Mouse (Mus musculus): ENCODE data around the gene Gm2974.
"Not testable (repeated sequence)": the region's sequence is repeated elsewhere in the genome, so short reads cannot be mapped to it uniquely, and the experiment has no call there.

Gm2974 gene

GRCm38 (mm10) chr14:4182491-4183210 is at the start of gene Gm2974:
Gm2974 (plus strand) TSS chr14:4182576.
- peak in 1 of 2 experiments; percentile 10 for DNase-seq

- DNase-seq = peak in 1 of 2 experiments; percentile 0
Observed at GRCm38 (mm10) chr14:4141646-4142045, 40.7 kb upstream of the Gm2974 start.

DNA sequence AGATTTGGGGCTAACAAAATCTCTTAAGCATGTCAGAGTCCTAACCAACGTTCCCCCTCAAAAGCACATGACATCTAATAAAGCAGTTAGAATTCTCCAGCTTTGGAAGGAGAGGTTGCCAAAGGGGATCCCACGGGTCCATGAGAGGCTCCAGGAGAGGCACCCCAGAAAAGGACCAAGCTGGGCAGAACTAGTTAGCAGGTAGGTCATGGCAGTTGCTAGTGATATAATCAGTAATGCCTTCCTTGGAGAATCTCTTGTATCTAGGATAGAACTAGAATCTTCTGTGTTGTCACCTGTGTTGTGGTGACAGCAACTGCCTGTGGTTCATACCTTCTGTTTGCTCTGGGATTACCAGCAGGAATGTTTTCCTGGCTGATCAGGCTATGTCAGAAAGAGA is 17.6 kb upstream of the Gm2974 start, which contains the start of gene Gm3127:
Gene Gm3127, plus strand, starts transcription at position 301 of the 400 bp plus-strand sequence.
- not testable (repeated sequence) for DNase-seq

GRCm38 (mm10) chr14:4182030-4182429 is 346 bp upstream of the Gm2974 start:
- DNase-seq = not testable (repeated sequence)

DNA sequence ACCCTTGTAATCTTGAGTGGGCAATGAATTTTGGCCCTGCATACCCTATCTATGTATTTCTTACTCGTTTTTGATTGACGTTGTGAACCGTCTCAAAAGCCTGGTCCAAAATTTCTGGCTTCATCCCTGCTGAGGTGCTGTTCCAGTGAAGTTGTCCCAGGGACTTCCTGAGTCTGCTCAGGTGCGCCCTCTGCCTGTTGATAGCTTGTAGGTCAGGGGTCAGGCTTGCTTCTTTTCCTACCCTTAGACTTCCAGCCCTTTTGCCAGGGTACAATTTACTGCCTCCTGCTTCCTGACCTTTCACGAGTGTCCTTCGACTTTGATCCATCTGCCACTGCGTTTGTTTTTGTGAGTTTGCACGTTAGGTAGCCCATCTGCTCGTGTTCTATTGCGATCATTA is 999 bp downstream of the Gm2974 start:
- peak in 1 of 2 experiments; percentile 3 for DNase-seq

- DNase-seq = not testable (repeated sequence)
Observed at GRCm38 (mm10) chr14:4249331-4249730, 67.0 kb downstream of the Gm2974 start, which contains the start of gene Gm3138. Gm3138 (plus strand) TSS chr14:4249631.

All from kidney, postnatal 36 days (tissue).